Mouse (Mus musculus) forebrain, embryonic 15.5 days (tissue): ENCODE results near the gene Rps10. TPM values are rescaled to one million over a fixed set of nuclear protein-coding genes. Genes with fewer than 3 reads are reported as not detected.
"Not testable (repeated sequence)": the region's sequence is repeated elsewhere in the genome, so short reads cannot be mapped to it uniquely, and the experiment has no call there.

Source experiments
- ATAC-seq: fragments of 200-750 bp; cut with Nextera tagmentation; replicated peaks from 2 replicates; pipeline ENCODE4 v1.8.0; 2017; ENCODE audit warnings: mild to moderate bottlenecking, moderate TSS enrichment, moderate library complexity
- H3K27ac ChIP-seq: fragments of 300-500 bp; sonication (generic); replicated peaks from 2 replicates; pipeline ENCODE4 v1.5.1; 2015; ENCODE audit warnings: mild to moderate bottlenecking, inconsistent platforms
- H3K27me3 ChIP-seq: fragments of 300-500 bp; sonication (generic); 2 replicates; pipeline ENCODE4 v1.6.1; 2015; ENCODE audit warnings: inconsistent platforms
- H3K36me3 ChIP-seq: fragments of 300-500 bp; sonication (generic); 2 replicates; pipeline ENCODE4 v1.6.1; 2015; ENCODE audit warnings: mild to moderate bottlenecking, inconsistent platforms
- H3K4me1 ChIP-seq: fragments of 300-500 bp; sonication (generic); 2 replicates; pipeline ENCODE4 v1.6.1; 2015; ENCODE audit warnings: inconsistent platforms
- H3K4me2 ChIP-seq: fragments of 300-500 bp; sonication (generic); replicated peaks from 2 replicates; pipeline ENCODE4 v1.6.1; 2015; ENCODE audit warnings: mild to moderate bottlenecking, inconsistent platforms
- H3K4me3 ChIP-seq: fragments of 300-500 bp; sonication (generic); 2 replicates; pipeline ENCODE4 v1.5.1; 2015; ENCODE audit warnings: mild to moderate bottlenecking, inconsistent platforms
- H3K9ac ChIP-seq: fragments of 300-500 bp; sonication (generic); replicated peaks from 2 replicates; pipeline ENCODE4 v1.6.1; 2015; ENCODE audit warnings: mild to moderate bottlenecking, inconsistent platforms
- H3K9me3 ChIP-seq: fragments of 300-500 bp; sonication (generic); 2 replicates; pipeline ENCODE4 v1.6.1; 2016; ENCODE audit warnings: inconsistent platforms
- WGBS: fragments of 180-500 bp; shearing (Covaris S2); methylation state at CpG from one replicate; pipeline ENCODE4 v1.1.7; 2015; ENCODE audit warnings: mixed read lengths; 5-methylcytosine and 5-hydroxymethylcytosine counted together
- polyA plus RNA-seq: library from polyadenylated mRNA; unstranded; fragments of >200 nt; fragmentation: Nextera tagmentation; extraction: Ambion mirVana; gene quantifications from 2 replicates; pipeline ENCODE4 v1.2.1, GENCODE M21; 2015

Gene Rps10
- polyA plus RNA-seq, 1 experiment from 2014 or later, result 578 TPM

DNA sequence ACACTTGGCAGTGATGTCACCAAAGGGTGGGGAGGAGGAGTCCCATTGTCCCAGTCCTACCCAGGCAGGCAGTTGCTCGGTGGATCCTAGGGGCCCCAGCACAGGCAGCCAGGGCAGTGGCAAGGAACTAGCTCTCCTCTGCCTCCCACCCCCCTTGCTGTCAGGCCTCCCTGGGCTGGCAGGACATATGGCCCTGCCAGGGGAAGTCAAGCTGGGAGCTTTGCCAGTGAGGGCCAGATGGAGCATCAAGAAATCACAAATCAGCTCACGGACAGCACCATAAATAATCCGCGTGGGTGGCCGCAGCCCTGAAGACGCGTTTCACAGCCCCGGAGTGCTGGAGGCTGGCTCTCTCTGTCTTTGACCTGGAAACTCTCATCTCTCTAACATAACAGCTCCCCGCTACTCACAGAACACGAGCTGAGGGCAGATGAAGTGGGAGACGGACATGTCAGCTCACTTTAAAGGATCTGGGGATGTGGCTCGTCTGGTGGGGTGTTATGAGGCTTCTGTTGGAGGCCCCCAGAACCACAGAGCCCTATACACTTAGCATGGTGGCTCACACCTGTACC, 6.1 kb upstream of the Rps10 start:
- no peaks in the 10 kb centered on the region for H3K27me3 ChIP-seq
- H3K4me2 ChIP-seq, result peak overlapping the region; percentile 19
- H3K36me3 ChIP-seq, result no peaks in the 10 kb centered on the region
- H3K4me1 ChIP-seq, result peaks cover 14% of the 10 kb centered on the region
- ATAC-seq, result peak; percentile 84
- H3K9ac ChIP-seq, result peak overlapping the region; percentile 28; the same call in 1 of the 2 replicates
- H3K4me3 ChIP-seq, result no peak overlapping the region
- H3K9me3 ChIP-seq, result no peaks in the 10 kb centered on the region
- 33% methylated on average over 12 of the region's 12 CpGs for WGBS
- peak overlapping the region; percentile 81 for H3K27ac ChIP-seq

DNA sequence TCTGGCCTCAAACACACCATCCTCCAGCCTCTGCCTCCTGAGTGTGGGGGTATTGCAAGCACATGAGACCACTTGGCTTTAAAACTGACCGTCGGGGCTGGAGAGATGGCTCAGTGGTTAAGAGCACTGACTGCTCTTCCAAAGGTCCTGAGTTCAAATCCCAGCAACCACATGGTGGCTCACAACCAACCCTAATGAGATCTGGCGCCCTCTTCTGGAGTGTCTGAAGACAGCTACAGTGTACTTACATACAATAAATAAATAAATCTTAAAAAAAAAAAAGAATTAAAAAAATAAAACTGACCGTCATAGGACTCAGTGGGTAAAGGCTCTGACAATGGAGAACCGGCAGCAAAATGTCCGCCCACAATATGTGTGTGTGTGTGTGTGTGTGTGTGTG, 3.4 kb upstream of the Rps10 start:
- not testable (repeated sequence) for H3K9ac ChIP-seq, H3K27me3 ChIP-seq, H3K4me2 ChIP-seq, H3K36me3 ChIP-seq, H3K27ac ChIP-seq, H3K9me3 ChIP-seq, ATAC-seq, H3K4me3 ChIP-seq
- WGBS, result 89% methylated on average over 6 of the region's 6 CpGs
- peaks cover 25% of the 10 kb centered on the region for H3K4me1 ChIP-seq

DNA sequence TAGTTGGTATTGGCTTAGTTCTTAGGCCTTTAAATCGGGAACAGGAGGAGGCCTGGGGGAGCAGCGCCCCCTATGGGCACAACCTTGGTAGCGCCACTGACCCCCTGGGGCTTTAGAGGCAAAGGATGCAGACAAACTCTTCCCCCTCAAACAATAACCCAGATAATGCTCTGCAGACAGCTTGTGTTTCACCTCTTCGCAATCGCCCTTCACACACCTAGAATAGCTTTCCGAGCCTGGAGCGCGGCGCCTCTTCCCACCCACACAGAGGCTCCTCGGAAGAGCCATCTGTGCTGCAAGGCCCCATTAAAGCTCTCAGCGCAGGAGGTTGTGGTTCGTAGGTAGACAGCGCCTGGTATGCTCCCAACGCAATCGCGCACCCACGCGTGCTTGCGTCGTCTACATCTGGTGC, 2.5 kb upstream of the Rps10 start:
- Histone ChIP-seq H3K4me3 (no peak overlapping the region), H3K36me3 (no peaks in the 10 kb centered on the region), H3K9me3 (no peaks in the 10 kb centered on the region), H3K4me2 (no peak overlapping the region), H3K27ac (no peak overlapping the region), H3K4me1 (peaks cover 31% of the 10 kb centered on the region), H3K9ac (no peak overlapping the region), H3K27me3 (no peaks in the 10 kb centered on the region)
- no peak for ATAC-seq
- 69% methylated on average over 20 of the region's 20 CpGs for whole genome bisulfite sequencing

DNA sequence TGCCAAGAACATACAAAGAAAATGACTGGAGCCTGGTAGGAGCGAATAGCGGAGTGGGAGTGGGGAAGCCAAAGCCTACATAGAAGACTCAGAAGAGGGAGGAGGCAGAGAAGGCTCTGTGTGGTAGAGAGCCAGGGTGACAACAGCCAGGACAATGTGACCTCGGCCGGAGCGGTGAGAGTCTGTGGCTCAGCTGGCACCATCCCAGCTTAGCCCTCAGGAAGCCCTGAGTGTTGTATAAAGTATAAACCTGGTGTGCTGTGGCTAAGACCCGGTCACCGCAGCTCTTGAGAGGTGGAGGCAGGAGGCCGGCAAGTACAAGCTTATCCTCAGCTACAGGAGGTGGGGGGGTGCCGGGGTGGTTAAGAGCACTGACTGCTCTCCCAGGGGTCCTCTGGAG, 864 bp upstream of the Rps10 start:
- Histone ChIP-seq H3K27me3 (no peaks in the 10 kb centered on the region), H3K27ac (no peak overlapping the region), H3K4me2 (no peak overlapping the region), H3K4me3 (no peak overlapping the region), H3K9me3 (no peaks in the 10 kb centered on the region), H3K36me3 (peaks cover 12% of the 10 kb centered on the region), H3K4me1 (peaks cover 34% of the 10 kb centered on the region), H3K9ac (no peak overlapping the region)
- no peak for ATAC-seq
- 65% methylated on average over 9 of the region's 9 CpGs for WGBS

DNA sequence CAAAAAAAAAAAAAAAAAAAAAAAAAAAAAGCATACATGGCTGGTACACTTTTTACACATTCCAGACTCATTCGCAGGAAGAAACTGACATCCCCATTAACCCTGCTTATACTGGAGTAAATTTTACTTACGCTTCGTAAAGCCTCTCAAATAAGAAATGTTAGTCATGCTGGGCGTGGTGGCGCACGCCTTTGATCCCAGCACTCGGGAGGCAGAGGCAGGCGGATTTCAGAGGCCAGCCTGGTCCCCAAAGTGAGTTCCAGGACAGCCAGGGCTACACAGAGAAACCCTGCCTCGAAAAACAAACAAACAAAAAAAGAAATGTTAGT, 930 bp downstream of the Rps10 start:
- WGBS, result 44% methylated on average over 9 of the region's 9 CpGs
- ATAC-seq, H3K27me3 ChIP-seq, H3K9me3 ChIP-seq: not testable (repeated sequence)
- H3K27ac ChIP-seq, result peak overlapping the region; percentile 88
- peaks cover 30% of the 10 kb centered on the region for H3K36me3 ChIP-seq
- peak overlapping the region; percentile 70 for H3K4me2 ChIP-seq
- H3K4me1 ChIP-seq, result peaks cover 33% of the 10 kb centered on the region
- H3K9ac ChIP-seq, result peak overlapping the region; percentile 82
- peak overlapping the region; percentile 85 for H3K4me3 ChIP-seq

DNA sequence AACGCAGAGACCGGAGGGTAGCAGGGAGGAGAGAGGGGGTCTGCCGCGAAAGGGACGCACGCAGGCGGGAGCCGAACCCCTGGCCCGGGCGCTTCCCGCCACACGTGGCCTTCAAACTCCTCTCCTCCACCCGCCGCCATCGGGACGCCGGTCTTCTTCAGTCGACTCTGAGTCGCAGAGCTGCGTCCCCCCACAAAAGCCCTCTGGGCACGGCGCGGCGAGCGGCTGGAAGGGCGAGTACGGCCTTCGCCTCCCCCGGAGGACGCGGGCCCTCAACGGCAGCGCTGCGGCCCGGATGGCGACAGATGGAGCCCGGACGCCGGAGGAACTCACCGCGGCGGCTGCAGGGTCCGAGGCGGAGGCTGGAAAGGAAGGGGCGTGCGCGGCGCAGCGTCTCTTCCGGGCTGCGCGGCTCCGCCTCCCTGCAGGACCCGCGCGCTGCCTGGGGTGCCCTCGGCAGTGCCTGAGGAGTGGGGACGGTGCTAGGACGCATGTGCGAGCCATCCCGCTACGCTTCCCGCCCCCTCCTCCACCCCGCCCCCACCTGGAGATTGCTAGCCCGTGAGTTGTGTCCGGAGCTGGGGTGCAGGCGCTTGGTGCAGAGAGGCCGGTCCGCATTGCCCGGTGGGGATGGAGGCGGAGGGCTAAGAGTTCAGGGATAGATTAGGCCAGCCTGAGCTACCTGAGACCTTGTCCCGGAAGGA, 1.4 kb downstream of the Rps10 start, which contains the start of gene RPS10-NUDT3:
Gene RPS10-NUDT3 (minus strand): TSS at position 352 of the 704 bp plus-strand sequence.
- Histone ChIP-seq H3K9ac (peak within 1 kb of the TSS; percentile 82), H3K27me3 (no peaks in the 10 kb centered on the region), H3K27ac (peak within 1 kb of the TSS; percentile 88), H3K4me2 (peak within 1 kb of the TSS; percentile 70), H3K9me3 (no peaks in the 10 kb centered on the region), H3K4me1 (peaks cover 33% of the 10 kb centered on the region), H3K36me3 (peaks cover 35% of the 10 kb centered on the region), H3K4me3 (peak within 1 kb of the TSS; percentile 85)
- under 1% methylated on average over 72 of the region's 72 CpGs for WGBS
- peak; percentile 99 for ATAC-seq

DNA sequence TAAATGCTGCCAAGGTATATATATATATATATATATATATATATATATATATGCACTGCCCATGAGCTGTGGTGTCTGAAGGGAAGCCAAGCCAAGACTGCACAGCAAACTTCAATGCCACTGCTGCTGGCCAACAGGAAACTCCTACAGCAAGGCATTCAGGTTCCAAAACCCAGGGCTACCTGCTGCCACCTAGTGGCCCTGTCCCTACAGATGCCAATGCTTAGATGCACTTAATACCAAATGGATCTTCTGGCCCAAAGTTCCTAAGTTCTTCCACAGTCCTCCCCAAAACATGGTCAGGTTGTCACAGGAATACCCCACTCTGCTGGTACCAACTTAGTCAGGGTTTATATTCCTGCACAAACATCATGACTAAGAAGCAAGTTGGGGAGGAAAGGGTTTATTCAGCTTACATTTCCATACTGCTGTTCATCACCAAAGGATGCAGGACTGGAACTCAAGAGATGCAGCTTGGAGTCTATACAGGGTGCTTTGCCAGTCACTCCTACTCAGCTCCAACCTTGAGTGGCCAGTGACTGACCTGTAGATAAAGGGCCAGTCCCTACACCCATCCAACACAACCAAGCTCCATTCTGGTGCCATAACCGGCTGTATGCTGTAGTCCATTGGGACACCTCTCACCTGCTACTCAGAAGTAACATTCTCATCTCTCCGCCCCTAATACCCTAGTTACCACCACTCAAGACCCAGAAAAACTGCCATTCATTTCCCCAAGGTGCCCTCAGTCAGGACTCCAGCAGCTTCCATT, 7.0 kb downstream of the Rps10 start:
- Histone ChIP-seq H3K9ac (no peak overlapping the region), H3K4me1 (peaks cover 34% of the 10 kb centered on the region), H3K27me3 (no peaks in the 10 kb centered on the region), H3K4me2 (no peak overlapping the region), H3K9me3 (no peaks in the 10 kb centered on the region), H3K27ac (no peak overlapping the region), H3K4me3 (no peak overlapping the region), H3K36me3 (peaks cover 40% of the 10 kb centered on the region)
- no peak for ATAC-seq
- 68% methylated on average over 2 of the region's 2 CpGs for WGBS

DNA sequence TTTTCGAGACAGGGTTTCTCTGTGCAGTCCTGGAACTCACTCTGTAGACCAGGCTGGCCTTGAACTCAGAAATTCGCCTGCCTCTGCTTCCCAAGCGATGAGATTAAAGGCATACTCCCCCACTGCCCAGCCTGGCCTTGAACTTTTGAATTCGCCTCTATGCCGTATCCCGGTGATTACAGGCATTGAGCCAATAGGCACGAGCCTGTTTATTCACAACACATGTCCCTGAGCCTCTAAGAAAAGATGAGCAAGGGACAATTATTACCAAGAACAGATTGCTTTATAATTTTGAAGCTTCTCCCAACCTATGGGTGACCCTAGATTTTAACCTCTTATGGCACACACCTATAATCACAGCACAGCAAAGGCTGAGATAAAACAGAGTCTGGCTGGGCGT, 8.1 kb downstream of the Rps10 start:
- ATAC-seq, result no peak
- no peak overlapping the region for H3K27ac ChIP-seq
- 89% methylated on average over 8 of the region's 8 CpGs for WGBS
- no peaks in the 10 kb centered on the region for H3K27me3 ChIP-seq
- H3K36me3 ChIP-seq, result peaks cover 39% of the 10 kb centered on the region
- H3K4me3 ChIP-seq, result no peak overlapping the region
- no peaks in the 10 kb centered on the region for H3K9me3 ChIP-seq
- peaks cover 32% of the 10 kb centered on the region for H3K4me1 ChIP-seq
- no peak overlapping the region for H3K9ac ChIP-seq
- no peak overlapping the region for H3K4me2 ChIP-seq

DNA sequence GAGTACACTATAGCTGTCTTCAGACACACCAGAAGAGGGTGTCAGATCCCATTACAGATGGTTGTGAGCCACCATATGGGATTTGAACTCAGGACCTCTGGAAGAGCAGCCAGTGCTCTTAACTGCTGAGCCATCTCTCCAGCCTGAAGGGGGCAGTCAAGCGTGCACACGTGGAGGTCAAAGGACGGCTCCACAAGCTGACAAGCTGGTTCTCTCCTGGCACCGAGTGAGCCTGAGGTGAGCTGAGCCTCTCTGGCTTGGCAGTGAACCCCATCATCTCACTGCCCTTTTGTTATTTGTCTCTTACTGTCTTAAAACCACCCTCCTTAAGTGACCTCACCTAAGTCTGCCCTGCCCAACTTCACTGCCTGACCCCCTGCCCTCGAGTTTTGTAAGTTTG, 9.0 kb downstream of the Rps10 start:
- no peak overlapping the region for H3K27ac ChIP-seq
- no peak overlapping the region for H3K4me3 ChIP-seq
- 40% methylated on average over 5 of the region's 5 CpGs for WGBS

DNA sequence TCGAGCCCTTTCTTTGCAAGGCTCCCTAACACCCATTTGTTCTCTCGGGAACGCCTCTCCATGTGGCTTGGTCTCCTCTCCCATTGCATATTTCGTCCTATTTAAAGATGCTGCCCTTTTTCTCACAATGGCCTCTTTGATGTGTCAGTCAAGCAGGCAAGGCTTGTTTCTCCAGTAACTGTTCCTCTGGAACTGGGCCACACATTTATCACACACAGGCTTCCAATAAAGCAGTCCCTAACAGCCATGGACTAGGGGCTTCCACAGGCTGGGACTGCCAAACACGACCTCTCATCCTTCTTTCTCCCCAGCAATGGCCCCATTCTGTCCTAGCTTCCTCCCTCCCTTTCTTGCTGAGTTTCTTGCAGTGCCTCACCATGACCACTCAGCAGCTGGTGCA, 9.8 kb downstream of the Rps10 start:
- no peaks in the 10 kb centered on the region for H3K9me3 ChIP-seq
- no peaks in the 10 kb centered on the region for H3K27me3 ChIP-seq
- peaks cover 21% of the 10 kb centered on the region for H3K4me1 ChIP-seq
- no peak overlapping the region for H3K4me3 ChIP-seq
- peaks cover 22% of the 10 kb centered on the region for H3K36me3 ChIP-seq
- no peak overlapping the region for H3K9ac ChIP-seq
- 0 out of 2 replicates have a peak, but pooled peaks have one; percentile 4 for ATAC-seq
- peak overlapping the region; percentile 54 for H3K27ac ChIP-seq
- WGBS, result 8% methylated on average over 5 of the region's 5 CpGs
- H3K4me2 ChIP-seq, result no peak overlapping the region

More for the DNA sequence above, 9.0 kb downstream of the Rps10 start:
- Histone ChIP-seq H3K4me2 (no peak overlapping the region), H3K36me3 (peaks cover 29% of the 10 kb centered on the region), H3K9ac (no peak overlapping the region), H3K4me1 (peaks cover 23% of the 10 kb centered on the region), H3K9me3 (no peaks in the 10 kb centered on the region), H3K27me3 (no peaks in the 10 kb centered on the region)
- no peak for ATAC-seq

DNA sequence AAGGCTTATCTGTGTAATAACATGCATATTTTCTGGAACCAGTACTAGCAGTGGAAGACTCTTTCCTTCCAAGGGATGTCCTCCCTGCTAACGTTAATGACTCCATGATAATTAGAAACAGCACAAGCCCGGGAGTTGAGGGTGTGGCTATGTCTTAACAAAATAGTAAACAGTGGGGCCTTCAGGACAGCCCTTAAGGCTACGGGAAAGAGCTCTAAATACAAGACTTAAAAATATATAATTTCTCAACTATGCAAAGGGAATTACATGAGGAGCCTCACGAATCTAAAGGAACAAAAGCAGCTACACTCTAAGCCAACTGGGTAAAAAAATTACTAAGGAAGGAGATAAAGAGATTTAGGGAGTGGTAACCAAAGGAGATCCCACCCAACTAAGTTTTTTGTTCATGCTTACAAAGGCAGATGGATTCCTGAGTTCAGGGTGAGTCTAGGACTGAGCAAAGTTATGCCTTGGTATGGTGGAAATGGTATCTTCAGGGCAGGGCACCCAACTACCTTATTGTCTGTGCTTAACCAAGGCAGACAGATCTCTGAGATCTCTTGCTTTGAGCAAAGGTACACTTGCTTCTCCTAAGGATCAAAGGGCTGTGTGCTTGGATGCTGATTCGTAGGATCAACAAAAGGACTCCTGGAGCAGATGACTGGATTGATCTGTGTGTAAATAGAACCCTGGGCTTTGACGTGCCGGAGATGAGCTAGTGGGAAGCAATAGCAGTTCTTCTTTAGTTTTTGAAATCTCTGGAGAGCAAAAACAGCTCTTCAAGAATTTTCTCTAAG, 10.8 kb downstream of the Rps10 start:
- no peak for ATAC-seq
- Histone ChIP-seq H3K36me3 (peaks cover 11% of the 10 kb centered on the region), H3K9ac (no peak overlapping the region), H3K9me3 (no peaks in the 10 kb centered on the region), H3K4me1 (peaks cover 31% of the 10 kb centered on the region), H3K4me2 (no peak overlapping the region), H3K27ac (no peak overlapping the region), H3K27me3 (no peaks in the 10 kb centered on the region), H3K4me3 (no peak overlapping the region)
- 36% methylated on average over 7 of the region's 7 CpGs for WGBS
